Mouse (Mus musculus) erythroblast, embryonic 14.5 days (primary cell): ENCODE results near the gene Sirt4.

Source experiments
- GATA1 ChIP-seq: IDR thresholded peaks from 2 replicates; pipeline ENCODE4 v1.6.1; 2012; ENCODE audit warnings: low read length, inconsistent platforms, mixed read lengths
- TAL1 ChIP-seq: IDR thresholded peaks from 3 replicates; pipeline ENCODE4 v1.6.1; 2012; ENCODE audit warnings: low read length, inconsistent platforms, mixed read lengths

- TF ChIP-seq TAL1 (no peak), GATA1 (no peak)
These were observed 33.9 kb downstream of the Sirt4 start for GRCm38 (mm10) chr5:115450410-115451317.
